ENCODE assay signal across 11 mouse cellular contexts in genomic region chr3:87999243-87999895, GRCm38 (mm10). TPM values are rescaled to one million over a fixed set of nuclear protein-coding genes. Genes with fewer than 3 reads are reported as not detected.
DNase-seq lines count a peak whose midpoint lies in the region; ATAC-seq and TF ChIP-seq lines count a peak whose summit lies in the region.
"Had no signal": no experiment of that assay in that cellular context is flagged by ENCODE, and none has a peak within 500 bp of the region (broad histone marks: within the 10 kb centered on the region; RNA-seq: fewer than 3 reads in every experiment).

No protein-coding gene starts in this region.

- TF ChIP-seq EP300 in heart, postnatal 0 days (IDR thresholded peaks at IDR 0.05; ENCODE audit: low read depth) = no peak

- H3K4me2 ChIP-seq in heart, postnatal 0 days (ENCODE audit: low read depth, low read length) = peak overlapping the region; percentile 58; the same call in 1 of the 2 replicates
- peak overlapping the region; percentile 61 for H3K4me2 ChIP-seq in midbrain, embryonic 14.5 days (ENCODE audit: low read length)

- no peak overlapping the region for H3K27ac ChIP-seq in heart, postnatal 0 days (ENCODE audit: low read depth)
- H3K27ac ChIP-seq in hindbrain, embryonic 10.5 days = no peak overlapping the region
- 0 out of 2 replicates have a peak overlapping the region, but pooled peaks have one; percentile 26 for H3K27ac ChIP-seq in midbrain, embryonic 14.5 days (replicated peaks; ENCODE audit: low read depth, low read length)
- H3K27ac ChIP-seq: heart, adult 2 months had no signal

- no peak overlapping the region for H3K9ac ChIP-seq in heart, postnatal 0 days (replicated peaks; ENCODE audit: low read depth, low read length)
- peak overlapping the region; percentile 21; the same call in 1 of the 2 replicates for H3K9ac ChIP-seq in midbrain, embryonic 14.5 days (replicated peaks; ENCODE audit: low read length)

- ATAC-seq in heart, postnatal 0 days (ENCODE audit: insufficient read depth, low read depth) = no peak
- no peak for ATAC-seq in midbrain, embryonic 14.5 days (ENCODE audit: low FRiP score, low TSS enrichment)
- no peak for ATAC-seq in cerebellum, adult (ENCODE audit: insufficient number of reproducible peaks, low FRiP score, low TSS enrichment)

- H3K27me3 ChIP-seq in heart, postnatal 0 days (ENCODE audit: control insufficient read depth, insufficient read depth, low read length) = peaks cover 95% of the 10 kb centered on the region
- peaks cover 99% of the 10 kb centered on the region for H3K27me3 ChIP-seq in hindbrain, embryonic 10.5 days (ENCODE audit: insufficient read depth, poor library complexity, severe bottlenecking)
- H3K27me3 ChIP-seq in midbrain, embryonic 14.5 days (ENCODE audit: control insufficient read depth, insufficient read depth, low read length) = peaks cover 85% of the 10 kb centered on the region

- no peaks in the 10 kb centered on the region for H3K36me3 ChIP-seq in heart, postnatal 0 days (replicated peaks; ENCODE audit: control insufficient read depth, insufficient read depth, low read length)
- no peaks in the 10 kb centered on the region for H3K36me3 ChIP-seq in hindbrain, embryonic 10.5 days
- H3K36me3 ChIP-seq in midbrain, embryonic 14.5 days (ENCODE audit: control insufficient read depth, insufficient read depth, low read length) = no peaks in the 10 kb centered on the region

- TF ChIP-seq CTCF in heart, postnatal 0 days (IDR thresholded peaks at IDR 0.05; ENCODE audit: low read depth) = no peak

- DNase-seq in heart, postnatal 0 days (ENCODE audit: low spot score) = no peak
- DNase-seq in heart, postnatal 4 days = no peak
- peak; percentile 30 for DNase-seq in adrenal gland, postnatal 25 days
- DNase-seq in hindbrain, embryonic 10.5 days (ENCODE audit: low spot score) = peak; percentile 34
- peak; percentile 34 for DNase-seq in midbrain, embryonic 14.5 days
- DNase-seq in ovary, postnatal 10 days (ENCODE audit: low spot score) = no peak
- DNase-seq in layer of hippocampus, adult 18-20 months (ENCODE audit: low spot score in 2 of 2) = no peak
- DNase-seq: cerebellum, adult 9-10 months; heart, adult 2 months had no signal

- WGBS in heart, postnatal 0 days = 2% methylated on average over 38 of the region's 38 CpGs
- under 1% methylated on average over 38 of the region's 38 CpGs for WGBS in hindbrain, embryonic 10.5 days
- under 1% methylated on average over 38 of the region's 38 CpGs for WGBS in midbrain, embryonic 14.5 days

- H3K4me1 ChIP-seq in heart, postnatal 0 days (ENCODE audit: control insufficient read depth, insufficient read depth) = peaks cover 9% of the 10 kb centered on the region
- peaks cover 69% of the 10 kb centered on the region for H3K4me1 ChIP-seq in hindbrain, embryonic 10.5 days (replicated peaks)
- peaks cover 13% of the 10 kb centered on the region for H3K4me1 ChIP-seq in midbrain, embryonic 14.5 days (ENCODE audit: control insufficient read depth, insufficient read depth, low read length)

- peak overlapping the region; percentile 45 for H3K4me3 ChIP-seq in heart, postnatal 0 days (ENCODE audit: low read depth, low read length)
- H3K4me3 ChIP-seq in hindbrain, embryonic 10.5 days = peak overlapping the region; percentile 57
- peak overlapping the region; percentile 39 for H3K4me3 ChIP-seq in midbrain, embryonic 14.5 days (replicated peaks; ENCODE audit: low read depth, low read length)
- H3K4me3 ChIP-seq: heart, adult 2 months had no signal

- H3K9me3 ChIP-seq in heart, postnatal 0 days (replicated peaks; ENCODE audit: control insufficient read depth, low read length) = no peaks in the 10 kb centered on the region
- H3K9me3 ChIP-seq in hindbrain, embryonic 10.5 days = no peaks in the 10 kb centered on the region
- H3K9me3 ChIP-seq in midbrain, embryonic 14.5 days (ENCODE audit: control insufficient read depth, low read length) = no peaks in the 10 kb centered on the region

RNA-seq across cellular contexts. Expression of gene Bcan, which starts 0.7 kb away (rescaled TPM):
- not detected in 2 replicates for total RNA-seq in heart, postnatal 0 days (2014; rRNA removed; ENCODE audit: low replicate concordance)
- 0.04 TPM in 1 of 2 replicates, not detected in the other for polyA plus RNA-seq in heart, postnatal 0 days (2015; fragmentation: Nextera tagmentation; extraction: Ambion mirVana)
- total RNA-seq in heart, postnatal 4 days (2021) = under 1 TPM; 0.12 to 0.29 TPM
- total RNA-seq in adrenal gland, postnatal 25 days (2021) = 62.8 and 74.9 TPM in 2 replicates
- 0.91 and 0.95 TPM in 2 replicates for polyA plus RNA-seq in hindbrain, embryonic 10.5 days (2016; fragmentation: Nextera tagmentation; extraction: Ambion mirVana)
- 34.3 and 49.7 TPM in 2 replicates for polyA plus RNA-seq in midbrain, embryonic 14.5 days (2014; fragmentation: Nextera tagmentation; extraction: Ambion mirVana)
- 100 to 1,000 TPM; 281 to 298 TPM for total RNA-seq in layer of hippocampus, adult 18-20 months (2021)
- total RNA-seq: MEL had no signal

RNA-seq across cellular contexts. Expression of gene Hapln2, which starts 28.0 kb away (rescaled TPM):
- not detected in 2 replicates for total RNA-seq in heart, postnatal 0 days (2014; rRNA removed; ENCODE audit: low replicate concordance)
- 0.10 and 0.15 TPM in 2 replicates for polyA plus RNA-seq in heart, postnatal 0 days (2015; fragmentation: Nextera tagmentation; extraction: Ambion mirVana)
- not detected for total RNA-seq in heart, postnatal 4 days (2021)
- not detected in 2 replicates for total RNA-seq in adrenal gland, postnatal 25 days (2021)
- polyA plus RNA-seq in hindbrain, embryonic 10.5 days (2016; fragmentation: Nextera tagmentation; extraction: Ambion mirVana) = 0.11 and 0.14 TPM in 2 replicates
- polyA plus RNA-seq in midbrain, embryonic 14.5 days (2014; fragmentation: Nextera tagmentation; extraction: Ambion mirVana) = 0.47 and 0.57 TPM in 2 replicates
- 10 to 100 TPM; 33.0 to 33.4 TPM for total RNA-seq in layer of hippocampus, adult 18-20 months (2021)
- total RNA-seq: heart, adult 2 months; MEL had no signal
- polyA plus RNA-seq: heart, adult 2 months had no signal

RNA-seq across cellular contexts. Expression of gene Nes, which starts 28.5 kb away (rescaled TPM):
- total RNA-seq in heart, postnatal 0 days (2014; rRNA removed; ENCODE audit: low replicate concordance) = 17.2 and 35.7 TPM in 2 replicates
- polyA plus RNA-seq in heart, postnatal 0 days (2015; fragmentation: Nextera tagmentation; extraction: Ambion mirVana) = 9.1 and 9.9 TPM in 2 replicates
- 10 to 100 TPM; 66.5 to 70.4 TPM for total RNA-seq in heart, postnatal 4 days (2021)
- 8.7 and 9.3 TPM in 2 replicates for total RNA-seq in adrenal gland, postnatal 25 days (2021)
- 109 and 143 TPM in 2 replicates for polyA plus RNA-seq in hindbrain, embryonic 10.5 days (2016; fragmentation: Nextera tagmentation; extraction: Ambion mirVana)
- 19.0 and 28.8 TPM in 2 replicates for polyA plus RNA-seq in midbrain, embryonic 14.5 days (2014; fragmentation: Nextera tagmentation; extraction: Ambion mirVana)
- total RNA-seq in layer of hippocampus, adult 18-20 months (2021) = 1 to 10 TPM; 3.6 to 4.7 TPM
- total RNA-seq: MEL had no signal

RNA-seq across cellular contexts. Expression of gene Gpatch4, which starts 43.5 kb away (rescaled TPM):
- total RNA-seq in heart, postnatal 0 days (2014; rRNA removed; ENCODE audit: low replicate concordance) = 1.2 and 3.4 TPM in 2 replicates
- 10.9 and 11.6 TPM in 2 replicates for polyA plus RNA-seq in heart, postnatal 0 days (2015; fragmentation: Nextera tagmentation; extraction: Ambion mirVana)
- total RNA-seq in heart, postnatal 4 days (2021) = 1 to 10 TPM; 7.2 to 7.5 TPM
- total RNA-seq in adrenal gland, postnatal 25 days (2021) = 14.1 and 23.4 TPM in 2 replicates
- polyA plus RNA-seq in hindbrain, embryonic 10.5 days (2016; fragmentation: Nextera tagmentation; extraction: Ambion mirVana) = 34.2 and 49.2 TPM in 2 replicates
- 22.9 and 30.3 TPM in 2 replicates for polyA plus RNA-seq in midbrain, embryonic 14.5 days (2014; fragmentation: Nextera tagmentation; extraction: Ambion mirVana)
- total RNA-seq in layer of hippocampus, adult 18-20 months (2021) = 10 to 100 TPM; 16.3 to 16.5 TPM

RNA-seq across cellular contexts. Expression of gene Crabp2, which starts 50.9 kb away (rescaled TPM):
- total RNA-seq in heart, postnatal 0 days (2014; rRNA removed; ENCODE audit: low replicate concordance) = 0.53 TPM in 1 of 2 replicates, not detected in the other
- 0.37 and 0.62 TPM in 2 replicates for polyA plus RNA-seq in heart, postnatal 0 days (2015; fragmentation: Nextera tagmentation; extraction: Ambion mirVana)
- 1 to 10 TPM in 1 of 2 experiments, under 1 TPM in 1; 0.91 to 1.0 TPM for total RNA-seq in heart, postnatal 4 days (2021)
- total RNA-seq in adrenal gland, postnatal 25 days (2021) = not detected in 2 replicates
- 956 and 1,072 TPM in 2 replicates for polyA plus RNA-seq in hindbrain, embryonic 10.5 days (2016; fragmentation: Nextera tagmentation; extraction: Ambion mirVana)
- polyA plus RNA-seq in midbrain, embryonic 14.5 days (2014; fragmentation: Nextera tagmentation; extraction: Ambion mirVana) = 28.3 and 42.4 TPM in 2 replicates
- 1 to 10 TPM; 1.4 to 2.6 TPM for total RNA-seq in layer of hippocampus, adult 18-20 months (2021)
- polyA plus RNA-seq: heart, adult 2 months had no signal

Comparison
In these comparisons a context has a peak if more than half of its experiments do, and no peak if none do; other contexts are left out.
1. DNase-seq: peak in adrenal gland, postnatal 25 days (single experiment), hindbrain, embryonic 10.5 days (single experiment) and midbrain, embryonic 14.5 days (single experiment); none in heart, postnatal 0 days (single experiment), heart, postnatal 4 days (single experiment), ovary, postnatal 10 days (single experiment) and layer of hippocampus, adult 18-20 months (0 of 2).
2. RNA of gene Bcan, which starts 0.7 kb away (total RNA-seq): 281 to 298 TPM in layer of hippocampus, adult 18-20 months and 62.8 to 74.9 TPM in adrenal gland, postnatal 25 days; 0.12 to 0.29 TPM in heart, postnatal 4 days and not detected in heart, postnatal 0 days; every median in the first group is over 10 times any median in the second.
3. RNA of gene Hapln2, which starts 28.0 kb away (total RNA-seq): 33.0 to 33.4 TPM in layer of hippocampus, adult 18-20 months; not detected in heart, postnatal 4 days, not detected in heart, postnatal 0 days and not detected in adrenal gland, postnatal 25 days; every median in the first group is over 10 times any median in the second.
4. Peak in every context shown above with its lines, with median percentiles within 50 percentile points of each other: H3K4me3 ChIP-seq.